Mouse (Mus musculus): ENCODE results near the gene Ppp3cb. TPM values are rescaled to one million over a fixed set of nuclear protein-coding genes. Genes with fewer than 3 reads are reported as not detected.

Gene Ppp3cb
- total RNA-seq, 2 experiments from 2014 or later = 434 TPM

DNA sequence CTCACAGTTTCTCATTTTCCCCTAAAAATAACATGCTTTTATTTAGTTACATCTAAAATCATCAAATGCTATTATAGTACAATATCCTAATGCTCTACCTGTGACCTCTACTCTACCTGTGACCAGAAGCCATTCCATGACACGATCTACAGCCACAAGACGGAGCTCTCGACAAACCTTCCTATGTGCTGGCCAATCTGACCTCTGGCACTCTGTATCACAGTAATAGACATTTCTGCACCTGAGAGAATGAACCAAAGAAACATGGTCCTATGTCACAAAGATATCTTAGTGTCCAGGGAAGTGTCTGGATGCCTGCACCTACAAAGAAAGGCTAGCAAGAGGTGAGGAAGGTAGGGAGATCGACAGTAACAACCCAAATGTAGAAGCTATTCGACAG is 60.3 kb downstream of the Ppp3cb start:
- DNase-seq (ENCODE audit: extremely low spot score in 1 of 2, low spot score in 2 of 2) = no peak
- intact Hi-C loops (cut with DNase I) = no loop called here

DNA sequence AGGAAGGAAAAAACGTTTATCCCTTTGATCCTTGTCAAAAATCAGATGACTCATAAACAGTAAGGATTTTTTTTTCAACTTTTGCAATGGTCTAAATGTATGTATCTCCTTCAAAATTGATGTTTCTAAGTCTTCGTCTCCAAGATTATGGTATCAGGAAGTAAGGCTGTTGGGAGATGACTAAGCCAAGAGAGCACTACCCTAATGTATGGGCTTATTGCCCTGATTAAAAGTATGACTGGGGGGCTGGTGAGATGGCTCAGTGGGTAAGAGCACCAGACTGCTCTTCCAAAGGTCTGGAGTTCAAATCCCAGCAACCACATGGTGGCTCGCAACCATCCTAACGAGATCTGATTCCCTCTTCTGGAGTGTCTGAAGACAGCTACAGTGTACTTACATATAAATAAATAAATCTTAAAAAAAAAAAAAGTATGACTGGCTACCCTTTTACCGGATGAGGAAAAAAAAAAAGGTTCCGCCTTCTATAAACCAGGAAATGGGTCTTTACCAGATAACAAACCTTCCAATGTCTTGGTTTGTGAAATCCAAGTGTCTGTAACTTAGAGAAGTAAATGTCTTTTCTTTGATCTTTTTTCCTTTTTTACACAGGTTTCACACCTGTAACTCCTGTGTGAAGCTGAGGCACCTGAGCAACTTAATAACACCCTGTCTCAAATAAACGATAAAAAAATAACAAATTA is 64.2 kb downstream of the Ppp3cb start:
- DNase-seq (ENCODE audit: extremely low spot score in 1 of 2, low spot score in 2 of 2) = no peak
- intact Hi-C loops (cut with DNase I) = no loop called here

DNA sequence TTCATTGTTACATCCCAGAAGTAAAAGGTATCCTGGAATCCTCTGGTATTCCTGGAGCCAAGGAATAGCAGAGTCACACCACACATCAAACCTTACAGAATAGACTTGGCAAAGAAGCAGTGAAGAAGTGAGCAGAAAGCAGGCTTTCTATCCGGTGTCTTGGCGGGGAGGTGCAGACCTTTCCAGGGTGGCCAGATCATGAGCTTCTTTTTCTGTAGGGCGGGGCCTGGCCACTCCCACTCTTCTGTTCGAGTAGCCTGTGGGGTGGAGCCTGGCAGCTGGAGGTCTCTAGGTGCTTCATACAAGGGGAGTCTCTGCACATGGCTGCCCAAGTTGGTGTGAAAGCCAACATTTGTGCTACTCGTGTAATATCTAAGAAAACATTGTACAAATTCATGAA is 65.2 kb downstream of the Ppp3cb start:
- DNase-seq (ENCODE audit: extremely low spot score in 1 of 2, low spot score in 2 of 2) = peak in 1 of 2 experiments; percentile 29
- intact Hi-C loops (cut with DNase I) = no loop called here

DNA sequence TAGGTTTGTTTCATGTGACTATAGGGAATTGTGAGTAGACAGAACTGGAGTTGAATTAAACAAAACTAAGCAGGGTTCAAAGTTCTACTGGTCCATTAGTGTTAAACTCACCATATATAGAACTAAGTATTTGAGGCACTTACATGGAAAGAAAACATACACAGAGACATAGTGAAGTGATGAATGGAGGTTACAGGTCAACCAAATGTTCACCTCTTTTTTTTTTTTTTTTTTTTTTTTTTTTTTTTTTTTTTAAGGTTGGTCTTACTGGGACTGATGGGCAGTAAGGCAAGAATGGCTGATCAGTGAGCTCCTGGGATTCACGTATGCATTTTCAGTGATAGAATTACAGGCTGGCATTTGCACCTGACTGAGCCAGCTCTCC is 66.2 kb downstream of the Ppp3cb start:
- intact Hi-C loops (cut with DNase I) = no loop called here
- no peak for DNase-seq (ENCODE audit: extremely low spot score in 1 of 2, low spot score in 2 of 2)

DNA sequence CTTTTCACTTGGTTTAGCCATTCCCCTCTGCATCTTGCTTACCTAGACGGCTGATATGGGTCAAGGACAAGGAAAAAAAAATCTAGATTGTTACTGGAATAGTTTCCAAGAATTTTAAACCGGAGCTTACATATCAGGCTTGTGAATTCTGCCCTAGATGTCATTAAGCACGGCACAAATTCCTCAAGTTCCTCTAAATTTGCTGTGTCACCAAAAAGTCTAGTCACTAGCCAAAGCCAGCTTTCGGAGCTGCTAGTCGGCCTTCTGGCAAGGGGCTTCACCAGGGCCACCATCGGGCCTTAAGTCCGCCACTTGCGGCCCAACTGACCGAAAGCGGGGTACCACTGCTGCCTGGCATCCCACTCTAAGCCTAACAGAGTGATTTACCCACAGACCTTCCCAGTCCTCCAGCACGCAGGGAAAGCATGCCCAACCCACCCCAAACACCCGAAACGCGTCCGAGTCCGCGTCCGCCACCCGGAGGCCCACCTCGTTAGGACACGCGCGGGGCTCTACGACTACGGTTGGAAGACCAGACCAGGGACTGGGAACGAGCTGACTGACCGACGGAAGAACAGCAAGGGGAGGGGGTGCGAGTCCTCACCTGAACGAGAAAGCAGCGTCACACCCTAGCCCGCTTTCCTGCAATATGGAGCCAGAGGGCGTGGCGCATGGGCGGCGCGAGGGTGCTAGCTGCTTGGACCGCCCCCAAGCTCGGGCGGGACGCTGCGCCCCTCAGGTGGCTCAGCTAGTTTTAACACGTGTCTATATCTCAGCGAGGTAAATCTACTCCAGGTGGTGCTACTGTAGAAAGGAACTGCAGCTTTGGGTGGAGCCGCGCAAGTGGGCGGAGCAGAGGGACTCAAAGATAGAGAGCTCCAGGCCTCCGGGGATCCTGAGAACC is 66.8 kb downstream of the Ppp3cb start, which contains the start of gene Anxa7:
Gene Anxa7, minus strand, starts transcription at position 843 of the 904 bp plus-strand sequence.
- intact Hi-C loops (cut with DNase I) = no loop called here
- DNase-seq (ENCODE audit: extremely low spot score in 1 of 2, low spot score in 2 of 2) = peak; percentile 44 to 85

DNA sequence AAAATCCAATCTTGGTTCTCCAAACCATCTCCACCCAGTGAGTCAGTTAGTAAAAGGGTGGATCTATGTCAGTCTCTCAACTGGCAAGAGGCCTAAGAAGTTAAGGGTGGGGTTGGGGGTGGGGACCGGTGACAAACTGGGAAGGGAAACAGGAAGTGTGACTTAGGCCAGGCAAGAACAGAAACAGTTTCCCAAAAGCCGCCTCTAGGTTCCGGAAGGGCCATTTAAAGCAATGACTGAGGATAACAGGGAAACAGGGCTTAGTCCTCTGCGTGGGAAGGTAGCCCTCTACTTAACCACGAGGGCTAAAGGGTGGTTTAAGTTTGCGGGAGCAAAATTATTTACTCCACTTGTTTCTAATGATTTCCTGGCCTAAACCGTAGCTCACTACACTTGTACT is 67.6 kb downstream of the Ppp3cb start:
- intact Hi-C loops (cut with DNase I) = no loop called here
- peak in 1 of 2 experiments; percentile 46 for DNase-seq (ENCODE audit: extremely low spot score in 1 of 2, low spot score in 2 of 2)

DNA sequence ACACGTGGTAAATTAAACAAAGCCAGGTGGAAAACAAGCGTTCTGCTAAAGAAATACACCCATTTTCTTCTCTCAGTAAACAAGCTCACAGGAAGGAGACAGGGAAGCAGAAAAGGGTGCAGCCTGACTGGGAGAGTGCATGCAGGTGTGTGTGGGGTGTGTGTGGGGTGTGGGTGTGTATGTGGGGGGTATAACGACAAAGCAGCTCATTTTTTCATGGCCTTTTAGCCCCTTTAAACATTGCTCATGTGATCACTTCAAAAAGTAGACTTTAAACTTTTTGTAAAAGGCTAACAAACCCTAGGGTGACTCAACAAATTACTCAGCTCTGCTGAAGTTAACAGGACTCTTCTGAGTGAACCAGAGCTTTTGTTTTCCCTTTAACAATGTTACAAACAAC is 68.0 kb downstream of the Ppp3cb start:
- no peak for DNase-seq (ENCODE audit: extremely low spot score in 1 of 2, low spot score in 2 of 2)
- intact Hi-C loops (cut with DNase I) = no loop called here

DNA sequence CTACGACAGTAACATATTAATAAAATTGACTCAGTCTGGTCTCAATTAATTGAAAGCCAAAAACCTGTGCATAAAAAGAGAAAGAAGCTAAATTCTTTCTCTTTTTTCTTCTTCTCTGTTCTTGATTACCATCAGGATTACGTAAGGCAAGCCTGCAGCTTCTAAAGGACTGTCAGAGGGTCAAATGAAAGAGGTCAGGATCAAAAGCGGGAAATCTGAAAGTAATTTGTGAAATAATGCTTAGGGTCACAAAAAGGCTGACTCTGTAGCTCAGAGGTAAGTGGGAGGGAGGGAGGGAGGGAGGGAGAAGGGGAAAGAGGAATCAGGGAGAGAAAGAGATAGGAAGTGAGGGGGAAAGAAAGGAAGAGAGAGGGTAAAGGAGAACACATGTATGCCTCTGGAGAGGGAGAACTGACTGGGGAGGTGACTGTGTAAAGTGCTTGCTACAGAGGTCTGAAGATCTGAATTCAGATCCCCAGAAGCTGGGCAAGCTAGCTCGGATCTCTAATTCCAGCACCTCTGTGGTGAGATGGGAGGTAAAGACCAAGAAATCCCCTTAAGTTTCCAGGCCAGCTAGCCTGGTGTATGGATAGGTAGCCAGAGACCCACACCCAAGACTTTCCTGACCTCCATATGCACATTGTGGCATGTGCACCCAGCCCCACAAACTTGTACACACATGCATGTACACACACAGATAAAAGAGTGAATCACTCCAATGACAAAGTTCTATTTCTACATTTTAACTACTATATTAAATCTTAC is 68.9 kb downstream of the Ppp3cb start:
- intact Hi-C loops (cut with DNase I) = no loop called here
- no peak for DNase-seq (ENCODE audit: extremely low spot score in 1 of 2, low spot score in 2 of 2)

DNA sequence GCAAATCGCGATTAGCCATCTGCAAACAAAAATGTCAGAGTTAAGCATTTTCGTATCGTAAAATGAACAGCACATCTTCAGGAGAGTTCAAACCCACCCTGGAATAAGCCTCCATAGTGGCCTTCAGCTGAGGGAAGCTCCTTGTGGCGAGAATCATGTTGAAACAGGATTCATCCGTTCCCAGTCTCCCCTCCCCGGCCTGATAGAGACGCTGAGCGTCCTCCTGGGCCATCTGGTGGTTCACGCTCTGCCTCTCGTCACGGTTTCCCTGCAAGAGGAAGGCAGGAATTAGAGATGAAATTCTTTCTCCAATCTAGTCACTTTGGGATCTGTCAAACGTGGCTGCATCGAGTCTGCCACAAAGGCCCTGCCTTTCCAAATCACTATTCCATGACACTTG is 86.2 kb downstream of the Ppp3cb start:
- DNase-seq (ENCODE audit: extremely low spot score in 1 of 2, low spot score in 2 of 2) = no peak

DNA sequence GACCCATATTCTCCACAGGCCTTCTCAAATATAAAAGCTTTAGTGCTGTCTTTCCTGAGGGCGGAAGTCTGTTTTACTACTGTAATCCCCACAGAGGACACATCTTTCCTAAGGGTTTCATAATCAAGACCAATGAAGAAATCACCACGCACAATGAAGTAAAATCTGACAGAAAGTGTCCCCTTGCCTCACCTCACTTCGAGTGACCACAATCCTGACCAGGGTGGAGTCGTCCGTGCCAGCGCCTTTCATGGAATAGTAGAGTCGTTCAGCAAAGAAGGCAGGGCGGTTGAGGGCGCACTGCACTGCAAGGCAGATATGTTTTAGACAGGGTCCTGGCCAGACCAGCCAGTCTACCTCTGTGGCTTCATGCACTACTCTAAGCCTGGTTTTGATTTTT is 88.0 kb downstream of the Ppp3cb start:
- no peak for DNase-seq (ENCODE audit: extremely low spot score in 1 of 2, low spot score in 2 of 2)
- intact Hi-C loops (cut with DNase I) = no loop called here

More for the DNA sequence above, 86.2 kb downstream of the Ppp3cb start:
- intact Hi-C loops (cut with DNase I) = no loop called here

DNA sequence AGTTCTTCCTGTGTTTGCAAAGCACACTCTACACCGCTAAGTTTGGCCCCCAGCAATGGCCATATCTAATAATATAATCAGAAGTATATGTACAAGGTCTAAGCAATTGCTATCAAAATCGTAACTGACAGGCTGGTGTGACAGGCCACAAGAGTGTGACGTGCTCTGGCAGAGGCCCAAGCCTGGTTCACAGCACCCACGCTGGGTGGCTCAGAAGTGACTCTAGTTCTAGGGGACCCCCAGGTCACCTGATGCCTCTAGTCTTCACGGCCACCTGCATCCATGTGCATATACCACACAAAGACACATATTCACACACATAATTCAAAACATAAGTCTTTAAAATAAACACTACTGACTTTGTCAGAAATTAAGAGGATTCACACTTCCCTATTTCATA is 93.4 kb downstream of the Ppp3cb start:
- intact Hi-C loops (cut with DNase I) = no loop called here

DNA sequence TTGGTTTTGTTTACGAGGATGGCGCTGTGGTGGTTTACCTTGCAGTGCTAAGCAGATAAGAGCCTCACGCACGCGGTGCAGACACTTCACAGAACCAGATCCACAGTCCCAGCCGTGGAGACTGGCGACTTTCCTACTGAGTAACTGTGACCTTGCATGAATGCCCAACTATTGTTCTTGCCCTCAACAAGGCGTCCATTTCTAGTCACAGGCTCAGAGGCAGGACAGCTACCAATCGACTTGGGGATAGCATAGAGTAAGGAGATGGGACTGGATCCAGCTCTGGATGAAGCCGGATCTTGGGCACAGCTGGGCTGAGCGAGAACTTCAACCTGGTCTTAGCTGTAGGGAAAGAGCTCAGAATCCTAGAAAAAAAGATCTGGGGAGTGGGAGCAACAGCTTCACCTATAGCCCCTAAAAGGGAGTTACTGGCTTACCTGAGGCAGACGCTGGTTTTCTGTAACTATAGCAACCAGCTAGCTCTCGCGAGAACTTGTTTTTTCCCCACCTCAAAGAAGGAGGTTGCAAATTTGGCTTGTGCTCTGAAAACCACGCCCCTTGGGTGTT is 94.5 kb downstream of the Ppp3cb start, which contains the start of gene Cfap70:
Gene Cfap70, minus strand, starts transcription at position 462 of the 567 bp plus-strand sequence.
- peak; percentile 56 to 73 for DNase-seq (ENCODE audit: extremely low spot score in 1 of 2, low spot score in 2 of 2)
- intact Hi-C loops (cut with DNase I) = no loop called here

More for the DNA sequence above, 93.4 kb downstream of the Ppp3cb start:
- DNase-seq (ENCODE audit: extremely low spot score in 1 of 2, low spot score in 2 of 2) = no peak

DNA sequence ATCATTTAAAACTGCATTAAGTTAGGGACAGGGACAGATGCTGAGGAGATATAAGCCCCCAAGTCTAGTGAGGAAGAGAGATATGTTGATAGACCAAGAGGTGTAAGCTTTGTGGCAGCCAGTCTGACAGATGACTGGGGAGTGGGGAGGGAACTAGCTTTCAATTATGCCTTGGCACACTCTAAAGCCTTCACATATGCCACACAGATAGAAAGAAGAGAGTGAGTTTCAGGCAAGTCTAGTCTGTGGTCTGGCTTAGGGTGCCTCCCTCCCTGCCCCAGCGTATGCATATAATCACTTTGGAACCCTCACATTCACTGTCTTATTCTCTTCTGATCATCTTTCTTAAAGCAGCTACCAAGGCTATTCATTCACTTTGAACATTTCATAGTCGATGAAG is 95.1 kb downstream of the Ppp3cb start:
- intact Hi-C loops (cut with DNase I) = no loop called here

More for the DNA sequence above, 95.1 kb downstream of the Ppp3cb start:
- DNase-seq (ENCODE audit: extremely low spot score in 1 of 2, low spot score in 2 of 2) = no peak

Other genes starting within 250 kb of the Ppp3cb start
- gene Ecd, start 198.5 kb downstream of the Ppp3cb start, total RNA-seq (2021) = 10 to 100 TPM; 29.6 to 33.0 TPM
- 10 to 100 TPM; 41.8 to 48.7 TPM for gene Fam149b, start 198.4 kb downstream of the Ppp3cb start, total RNA-seq (2021)
- gene Dnajc9, start 157.7 kb downstream of the Ppp3cb start, total RNA-seq (2021) = 10 to 100 TPM; 23.3 to 25.8 TPM
- 10 to 100 TPM; 39.2 to 39.4 TPM for gene Mrps16, start 152.9 kb downstream of the Ppp3cb start, total RNA-seq (2021)
- gene Cfap70, start 94.3 kb downstream of the Ppp3cb start, total RNA-seq (2021) = 1 to 10 TPM; 2.5 to 3.0 TPM
- gene Anxa7, start 66.4 kb downstream of the Ppp3cb start, total RNA-seq (2021) = 10 to 100 TPM; 50.6 to 52.6 TPM
- 1 to 10 TPM in 1 of 2 experiments, under 1 TPM in 1; 0.97 to 1.1 TPM for gene Mss51, start 49.7 kb downstream of the Ppp3cb start, total RNA-seq (2021)
- gene Usp54, start 94.5 kb upstream of the Ppp3cb start, total RNA-seq (2021) = 10 to 100 TPM; 21.2 to 29.3 TPM
- not detected for gene Myoz1, start 110.0 kb upstream of the Ppp3cb start, total RNA-seq (2021)
- under 1 TPM; 0.36 to 0.73 TPM for gene Synpo2l, start 121.8 kb upstream of the Ppp3cb start, total RNA-seq (2021)
- 100 to 1,000 TPM; 102 to 109 TPM for gene Sec24c, start 127.7 kb upstream of the Ppp3cb start, total RNA-seq (2021)
- 10 to 100 TPM; 19.6 to 20.3 TPM for gene Fut11, start 148.4 kb upstream of the Ppp3cb start, total RNA-seq (2021)
- 10 to 100 TPM; 61.3 to 67.0 TPM for gene Chchd1, start 156.4 kb upstream of the Ppp3cb start, total RNA-seq (2021)
- 100 to 1,000 TPM; 134 to 138 TPM for gene Zswim8, start 161.0 kb upstream of the Ppp3cb start, total RNA-seq (2021)
- gene Ndst2, start 188.0 kb upstream of the Ppp3cb start, total RNA-seq (2021) = 10 to 100 TPM; 17.3 to 21.8 TPM
- gene Camk2g, start 247.5 kb upstream of the Ppp3cb start, total RNA-seq (2021) = 100 to 1,000 TPM; 255 to 269 TPM

Measured in left cerebral cortex, postnatal 10 days (tissue).